Mouse (Mus musculus) CD8-positive naive resting alpha-beta T cell, adult 57 days (primary cell): ENCODE results near the gene Tcp11l1. TPM values are rescaled to one million over a fixed set of nuclear protein-coding genes. Genes with fewer than 3 reads are reported as not detected.

Experiments
- total RNA-seq: library from RNA; stranded (reverse); gene quantifications from one replicate; pipeline ENCODE4 v1.2.4, GENCODE M21; 2023

The Tcp11l1 gene
- total RNA-seq, result 2.8 TPM

DNA sequence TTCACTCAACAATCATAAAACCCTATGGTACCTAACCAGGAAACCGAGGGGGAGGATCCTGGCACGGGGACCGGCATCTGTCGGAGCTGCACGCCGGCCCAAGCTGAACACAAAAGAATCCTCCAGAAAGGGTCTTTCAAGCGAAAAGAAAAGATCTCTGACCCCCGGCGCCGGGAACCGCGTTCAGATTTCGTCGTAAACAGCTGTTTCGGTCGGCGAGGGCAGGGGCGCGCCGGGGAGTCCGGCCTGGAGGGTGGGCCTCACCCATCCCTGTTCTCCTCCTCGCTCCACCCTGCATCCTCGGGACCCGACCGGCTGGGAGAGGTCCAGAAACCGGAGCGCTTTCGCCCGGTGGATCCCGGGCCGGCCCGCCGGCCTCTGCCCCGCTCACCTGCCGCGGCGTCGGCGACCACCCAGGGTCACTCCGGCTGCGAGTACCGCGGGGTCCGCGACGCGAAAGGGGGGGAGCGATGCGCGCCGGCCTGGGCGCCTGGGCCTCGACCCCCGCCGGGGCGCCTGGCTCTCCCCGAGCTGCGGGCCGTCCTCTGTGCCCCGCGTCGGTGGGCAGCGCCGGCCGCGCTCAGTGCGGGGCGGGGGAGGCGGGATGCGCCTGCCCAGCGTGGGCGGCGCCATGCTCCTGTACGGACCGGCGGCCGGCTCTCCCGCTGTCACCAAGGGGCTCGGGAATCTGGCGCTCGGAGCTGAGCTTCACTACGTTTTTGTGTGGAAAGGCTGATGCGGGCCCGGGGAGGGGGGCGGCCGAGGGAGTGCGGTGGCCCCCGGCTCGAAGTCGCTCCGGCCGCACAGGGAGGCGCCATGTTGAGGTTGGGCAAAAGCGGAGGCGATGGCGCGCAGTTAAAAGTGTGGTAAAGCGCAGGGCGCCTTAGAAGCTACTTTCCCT, at the start of gene Tcp11l1:
Gene Tcp11l1, minus strand, starts transcription at position 585 of the 901 bp plus-strand sequence.

DNA sequence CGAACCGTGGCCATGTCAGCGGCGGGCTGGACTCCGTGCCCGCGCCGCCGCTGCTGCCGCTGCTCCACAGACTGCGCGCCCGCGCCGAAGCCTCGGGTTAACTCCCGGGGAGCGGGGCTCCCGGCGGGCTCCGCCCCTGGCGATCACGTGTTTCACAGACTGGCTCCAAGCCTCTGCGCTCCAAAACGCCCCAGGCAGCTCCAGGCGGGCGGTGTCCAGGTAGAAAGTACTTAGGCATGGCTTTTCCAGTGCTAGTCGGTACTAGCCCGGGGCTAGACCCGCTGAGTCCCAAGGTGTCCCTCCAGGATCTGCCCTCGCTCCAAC, 30.7 kb upstream of the Tcp11l1 start, which contains the start of gene Depdc7:
Gene Depdc7, minus strand, starts transcription at position 138 of the 324 bp plus-strand sequence.

DNA sequence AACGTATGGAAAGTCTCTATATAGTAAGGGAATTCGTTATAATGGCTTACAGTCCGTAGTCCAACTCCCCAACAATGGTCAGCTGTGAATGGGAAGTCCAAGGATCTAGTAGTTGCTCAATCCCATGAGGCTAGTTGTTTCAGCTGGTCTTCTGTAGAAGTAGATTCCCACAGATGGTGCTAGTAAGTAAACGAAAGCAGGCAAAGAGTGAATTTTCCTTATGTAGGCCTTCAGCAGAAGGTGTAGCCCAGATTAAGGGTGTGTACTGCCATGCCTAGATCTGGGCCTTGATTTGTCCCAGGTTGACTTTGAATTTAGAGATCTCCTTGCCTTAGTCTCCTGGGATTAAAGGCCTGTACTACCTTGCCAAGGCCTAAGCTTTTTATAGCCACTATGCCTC, 4.3 kb upstream of the Tcp11l1 start, which contains the start of gene Pin1rt1:
Gene Pin1rt1, minus strand, starts transcription at position 101 of the 400 bp plus-strand sequence.

Other genes starting within 250 kb of the Tcp11l1 start
- gene Hipk3, start 217.7 kb downstream of the Tcp11l1 start, total RNA-seq, result 52.3 TPM
- 58.8 TPM for gene Cstf3, start 121.6 kb downstream of the Tcp11l1 start, total RNA-seq
- gene Pin1rt1, start 4.2 kb upstream of the Tcp11l1 start, total RNA-seq, result not detected
- gene Depdc7, start 30.7 kb upstream of the Tcp11l1 start, total RNA-seq, result not detected
- 8.5 TPM for gene Qser1, start 104.6 kb upstream of the Tcp11l1 start, total RNA-seq
- gene Prrg4, start 137.7 kb upstream of the Tcp11l1 start, total RNA-seq, result 8.9 TPM
- not detected for gene Ccdc73, start 155.6 kb upstream of the Tcp11l1 start, total RNA-seq